Mouse (Mus musculus): ENCODE measurements around the gene Dph6.
A peak's percentile ranks its signal among the peaks of the same experiment; 100 is the strongest.

Gene Dph6

GRCm38 (mm10) chr2:114540416-114540815 lies 114.3 kb downstream of the Dph6 start:
- DNase-seq (ENCODE audit: low read depth) = no peak

GRCm38 (mm10) chr2:114536032-114536431 lies 118.7 kb downstream of the Dph6 start:
- peak; percentile 33 for DNase-seq (ENCODE audit: low read depth)

- no peak for DNase-seq (ENCODE audit: low read depth)
Measured at GRCm38 (mm10) chr2:114531010-114531756, 123.6 kb downstream of the Dph6 start.

- DNase-seq (ENCODE audit: low read depth) = no peak
Measured at GRCm38 (mm10) chr2:114520414-114520813, 134.3 kb downstream of the Dph6 start.

- no peak for DNase-seq (ENCODE audit: low read depth)
Measured at GRCm38 (mm10) chr2:114519907-114520306, 134.9 kb downstream of the Dph6 start.

- DNase-seq (ENCODE audit: low read depth) = no peak
Measured at GRCm38 (mm10) chr2:114492398-114492797, 162.4 kb downstream of the Dph6 start.

- DNase-seq (ENCODE audit: low read depth) = no peak
Measured at GRCm38 (mm10) chr2:114491907-114492306, 162.9 kb downstream of the Dph6 start.

GRCm38 (mm10) chr2:114486980-114487379 lies 167.8 kb downstream of the Dph6 start:
- no peak for DNase-seq (ENCODE audit: low read depth)

Data from c-Kit-positive CD71-positive TER-119-negative erythroid progenitor cells, embryonic 14.5 days (primary cell).